Comparison of ENCODE assay signal across 25 mouse cellular contexts in genomic region chr17:30296069-30296468, GRCm38 (mm10).
DNase-seq lines count a peak whose midpoint lies in the region; ATAC-seq and TF ChIP-seq lines count a peak whose summit lies in the region.
"Had no signal": no experiment of that assay in that cellular context is flagged by ENCODE, and none has a peak within 500 bp of the region (broad histone marks: within the 10 kb centered on the region; RNA-seq: fewer than 3 reads in every experiment).

No protein-coding gene starts in this region.

- no peak overlapping the region for H3K4me3 ChIP-seq in forebrain, embryonic 10.5 days
- no peak overlapping the region for H3K4me3 ChIP-seq in forebrain, postnatal 0 days (ENCODE audit: low read depth, low read length)
- H3K4me3 ChIP-seq in layer of hippocampus, adult 2 months: no peak overlapping the region
- H3K4me3 ChIP-seq in C2C12 (ENCODE audit: insufficient read depth, poor library complexity, severe bottlenecking): no peak overlapping the region
- no peak overlapping the region for H3K4me3 ChIP-seq in hindbrain, embryonic 14.5 days (replicated peaks; ENCODE audit: low read length)
- H3K4me3 ChIP-seq: embryonic facial prominence, embryonic 13.5 days; heart, embryonic 13.5 days; limb, embryonic 12.5 days; liver, embryonic 15.5 days had no signal

- TF ChIP-seq CTCF in forebrain, postnatal 0 days (IDR thresholded peaks at IDR 0.05; ENCODE audit: low read depth): no peak
- TF ChIP-seq CTCF in layer of hippocampus, adult 2 months (conservative IDR thresholded peaks at IDR 0.05): no peak
- no peak for TF ChIP-seq CTCF in C2C12 (IDR thresholded peaks at IDR 0.05; ENCODE audit: control insufficient read depth, insufficient read depth, insufficient read length)

- no peaks in the 10 kb centered on the region for H3K27me3 ChIP-seq in forebrain, embryonic 10.5 days (ENCODE audit: poor library complexity, severe bottlenecking)
- H3K27me3 ChIP-seq in forebrain, postnatal 0 days (ENCODE audit: insufficient read depth, low read length): no peaks in the 10 kb centered on the region
- H3K27me3 ChIP-seq in C2C12 (ENCODE audit: control insufficient read depth, insufficient read depth, insufficient read length): no peaks in the 10 kb centered on the region
- H3K27me3 ChIP-seq in hindbrain, embryonic 14.5 days (ENCODE audit: control insufficient read depth, insufficient read depth, low read length): no peaks in the 10 kb centered on the region
- H3K27me3 ChIP-seq: embryonic facial prominence, embryonic 13.5 days; heart, embryonic 13.5 days; limb, embryonic 12.5 days; liver, embryonic 15.5 days had no signal

- no peak overlapping the region for H3K4me2 ChIP-seq in forebrain, postnatal 0 days (ENCODE audit: low read depth)
- H3K4me2 ChIP-seq in hindbrain, embryonic 14.5 days (replicated peaks): no peak overlapping the region
- H3K4me2 ChIP-seq: embryonic facial prominence, embryonic 13.5 days; heart, embryonic 13.5 days; limb, embryonic 12.5 days; liver, embryonic 15.5 days; lung, embryonic 14.5 days had no signal

- no peaks in the 10 kb centered on the region for H3K79me3 ChIP-seq in C2C12 (ENCODE audit: low read depth)

- H3ac ChIP-seq in C2C12 (ENCODE audit: control insufficient read depth, insufficient read length, low read depth): no peak overlapping the region

- no peaks in the 10 kb centered on the region; the same call in 1 of the 2 replicates for H3K9me3 ChIP-seq in forebrain, embryonic 10.5 days
- H3K9me3 ChIP-seq in forebrain, postnatal 0 days (ENCODE audit: low read length): no peaks in the 10 kb centered on the region
- no peaks in the 10 kb centered on the region for H3K9me3 ChIP-seq in hindbrain, embryonic 14.5 days (ENCODE audit: control insufficient read depth, low read length)
- H3K9me3 ChIP-seq: embryonic facial prominence, embryonic 13.5 days; heart, embryonic 13.5 days; limb, embryonic 12.5 days; liver, embryonic 15.5 days had no signal

- ATAC-seq in forebrain, postnatal 0 days: no peak
- ATAC-seq in hindbrain, embryonic 14.5 days (ENCODE audit: low FRiP score): no peak
- ATAC-seq: intestine, embryonic 16.5 days had no signal

- H3K9ac ChIP-seq in forebrain, postnatal 0 days: no peak overlapping the region
- H3K9ac ChIP-seq in hindbrain, embryonic 14.5 days: no peak overlapping the region
- H3K9ac ChIP-seq: embryonic facial prominence, embryonic 13.5 days; heart, embryonic 13.5 days; limb, embryonic 12.5 days; liver, embryonic 15.5 days; lung, embryonic 14.5 days had no signal

- H3K36me3 ChIP-seq in forebrain, embryonic 10.5 days (replicated peaks): peaks cover 16% of the 10 kb centered on the region
- 0 out of 2 replicates have a peak, but pooled peaks cover 10% of the 10 kb centered on the region for H3K36me3 ChIP-seq in forebrain, postnatal 0 days (ENCODE audit: insufficient read depth)
- no peaks in the 10 kb centered on the region for H3K36me3 ChIP-seq in C2C12 (ENCODE audit: control insufficient read depth, insufficient read depth)
- 0 out of 2 replicates have a peak, but pooled peaks cover 5% of the 10 kb centered on the region for H3K36me3 ChIP-seq in hindbrain, embryonic 14.5 days (replicated peaks; ENCODE audit: control insufficient read depth, insufficient read depth)
- H3K36me3 ChIP-seq: liver, embryonic 15.5 days had no signal

- 49% methylated on average over 8 of the region's 8 CpGs for WGBS in forebrain, embryonic 10.5 days
- WGBS in forebrain, postnatal 0 days: 40% methylated on average over 8 of the region's 8 CpGs
- WGBS in hindbrain, embryonic 14.5 days: 23% methylated on average over 8 of the region's 8 CpGs

- no peak for DNase-seq in forebrain, embryonic 10.5 days (ENCODE audit: extremely low spot score, low spot score)
- no peak for DNase-seq in forebrain, postnatal 0 days
- no peak for DNase-seq in layer of hippocampus, adult 2 months (ENCODE audit: low spot score in 2 of 2)
- no peak for DNase-seq in layer of hippocampus, adult 18-20 months (ENCODE audit: low spot score in 2 of 2)
- DNase-seq in hindbrain, embryonic 14.5 days (ENCODE audit: low spot score): no peak
- DNase-seq in testis, postnatal 10 days (ENCODE audit: low spot score): no peak
- no peak for DNase-seq in cerebellum, adult 18-20 months
- DNase-seq: adrenal gland, postnatal 14 days; cerebellum, adult 11 months; cerebellum, adult 9-11 months; embryo, embryonic 11 days; gastrocnemius, postnatal 10 days; heart, postnatal 10 days; kidney, adult 8-10 months; kidney, postnatal 4 days; layer of hippocampus, adult 9-11 months; lung, embryonic 14.5 days; lung, postnatal 14 days had no signal

- H3K27ac ChIP-seq in forebrain, embryonic 10.5 days: peak overlapping the region; percentile 54
- no peak overlapping the region for H3K27ac ChIP-seq in forebrain, postnatal 0 days (ENCODE audit: low read depth, low read length)
- peak overlapping the region; percentile 19 for H3K27ac ChIP-seq in layer of hippocampus, adult 2 months
- H3K27ac ChIP-seq in hindbrain, embryonic 14.5 days: peak overlapping the region; percentile 15; the same call in 1 of the 2 replicates
- H3K27ac ChIP-seq: embryonic facial prominence, embryonic 13.5 days; heart, embryonic 13.5 days; kidney, postnatal 0 days; limb, embryonic 12.5 days; liver, embryonic 15.5 days had no signal

- H3K4me1 ChIP-seq in forebrain, embryonic 10.5 days: peaks cover 47% of the 10 kb centered on the region
- 0 out of 2 replicates have a peak, but pooled peaks cover 2% of the 10 kb centered on the region for H3K4me1 ChIP-seq in forebrain, postnatal 0 days (ENCODE audit: insufficient read depth)
- H3K4me1 ChIP-seq in hindbrain, embryonic 14.5 days (replicated peaks; ENCODE audit: control insufficient read depth, insufficient read depth, low read length): peaks cover 20% of the 10 kb centered on the region
- H3K4me1 ChIP-seq: liver, embryonic 15.5 days had no signal

- H3K79me2 ChIP-seq in C2C12 (ENCODE audit: control insufficient read depth, insufficient read depth): no peaks in the 10 kb centered on the region

TF ChIP-seq in C2C12, 6 proteins besides CTCF, POLR2A, EP300 and RAD21:
- no peak for TF ChIP-seq USF1 (IDR thresholded peaks at IDR 0.05; ENCODE audit: low read depth)
- TF ChIP-seq MYOG (IDR thresholded peaks at IDR 0.05; ENCODE audit: control insufficient read depth, extremely low read depth, insufficient read length): no peak
- TF ChIP-seq CEBPB (IDR thresholded peaks at IDR 0.05; ENCODE audit: low read depth): no peak
- TF ChIP-seq MAX (IDR thresholded peaks at IDR 0.05): no peak
- TF ChIP-seq MYOD1 (IDR thresholded peaks at IDR 0.05; ENCODE audit: control insufficient read depth, insufficient read length, low read depth): peak; percentile 49
- TF ChIP-seq FOSL1 (IDR thresholded peaks at IDR 0.05; ENCODE audit: insufficient read depth, low read length, poor library complexity, severe bottlenecking): no peak
